Mouse (Mus musculus) lung, postnatal 0 days (tissue): Measurements from ENCODE around the gene Swsap1. TPM values are rescaled to one million over a fixed set of nuclear protein-coding genes. Genes with fewer than 3 reads are reported as not detected.

Source experiments
- ATAC-seq: fragments of 200-750 bp; cut with Nextera tagmentation; 2 replicates; pipeline ENCODE4 v1.8.0; 2017; ENCODE audit warnings: moderate library complexity
- DNase-seq: peaks from one replicate; pipeline ENCODE4 v3.0.0-alpha.2; 2016; ENCODE audit warnings: low spot score
- H3K27ac ChIP-seq: fragments of 300-500 bp; sonication (generic); 2 replicates; pipeline ENCODE4 v1.5.1; 2014; ENCODE audit warnings: antibody characterized with exemption, mild to moderate bottlenecking, low read length, mixed read lengths
- H3K27me3 ChIP-seq: fragments of 300-500 bp; sonication (generic); replicated peaks from 2 replicates; pipeline ENCODE4 v1.6.1; 2014; ENCODE audit warnings: low read length, mixed read lengths; ENCODE audit not compliant: insufficient read depth
- H3K36me3 ChIP-seq: fragments of 300-500 bp; sonication (generic); 2 replicates; pipeline ENCODE4 v1.6.1; 2014; ENCODE audit warnings: low read length, mixed read lengths; ENCODE audit not compliant: insufficient read depth
- H3K4me1 ChIP-seq: fragments of 300-500 bp; sonication (generic); 2 replicates; pipeline ENCODE4 v1.6.1; 2014; ENCODE audit warnings: antibody characterized with exemption, low read depth, low read length, mixed read lengths; ENCODE audit not compliant: insufficient read depth
- H3K4me2 ChIP-seq: fragments of 300-500 bp; sonication (generic); replicated peaks from 2 replicates; pipeline ENCODE4 v1.6.1; 2014; ENCODE audit warnings: low read depth, mild to moderate bottlenecking, low read length, moderate library complexity, mixed read lengths
- H3K4me3 ChIP-seq: fragments of 300-500 bp; sonication (generic); 2 replicates; pipeline ENCODE4 v1.5.1; 2014; ENCODE audit warnings: low read depth, low read length
- H3K9ac ChIP-seq: fragments of 300-500 bp; sonication (generic); replicated peaks from 2 replicates; pipeline ENCODE4 v1.6.1; 2014; ENCODE audit warnings: low read depth, mild to moderate bottlenecking
- H3K9me3 ChIP-seq: fragments of 300-500 bp; sonication (generic); 2 replicates; pipeline ENCODE4 v1.6.1; 2016; ENCODE audit warnings: low read length, mixed read lengths
- CTCF ChIP-seq: IDR thresholded peaks from 2 replicates; pipeline ENCODE4 v1.5.1; 2016; ENCODE audit warnings: antibody characterized with exemption, mild to moderate bottlenecking
- EP300 ChIP-seq: IDR thresholded peaks from 2 replicates; pipeline ENCODE4 v1.6.1; 2016; ENCODE audit warnings: antibody characterized with exemption, mild to moderate bottlenecking, control low read depth
- WGBS: fragments of 180-500 bp; shearing (Covaris S2); extraction: QIAGEN DNeasy Blood & Tissue Kit; methylation state at CpG from one replicate; pipeline ENCODE4 v1.1.7; 2014; 5-methylcytosine and 5-hydroxymethylcytosine counted together
- polyA plus RNA-seq: library from polyadenylated mRNA; unstranded; fragments of >200 nt; fragmentation: Nextera tagmentation; extraction: Ambion mirVana; gene quantifications from 2 replicates; pipeline ENCODE4 v1.2.1, GENCODE M21; 2015

The Swsap1 gene
- polyA plus RNA-seq, 1 experiment from 2014 or later = 5.7 TPM

- no peak overlapping the region for H3K4me2 ChIP-seq
- peaks cover 28% of the 10 kb centered on the region for H3K4me1 ChIP-seq
- WGBS = 86% methylated on average over 7 of the region's 7 CpGs
- H3K4me3 ChIP-seq = no peak overlapping the region
- H3K9ac ChIP-seq = no peak overlapping the region
- H3K36me3 ChIP-seq = no peaks in the 10 kb centered on the region
- H3K27me3 ChIP-seq = 0 out of 2 replicates have a peak, but pooled peaks cover 7% of the 10 kb centered on the region
- no peak for DNase-seq
- H3K9me3 ChIP-seq = no peaks in the 10 kb centered on the region
- ATAC-seq = no peak
- TF ChIP-seq CTCF (no peak), EP300 (no peak)
- no peak overlapping the region for H3K27ac ChIP-seq
Observed at GRCm38 (mm10) chr9:21959244-21959643, 3.7 kb downstream of the Swsap1 start.

GRCm38 (mm10) chr9:21960135-21960534, 4.6 kb downstream of the Swsap1 start:
- TF ChIP-seq CTCF (no peak), EP300 (no peak)

GRCm38 (mm10) chr9:21960558-21961208, 5.1 kb downstream of the Swsap1 start:
- Histone ChIP-seq H3K9ac (no peak overlapping the region), H3K27me3 (0 out of 2 replicates have a peak, but pooled peaks cover 7% of the 10 kb centered on the region), H3K9me3 (no peaks in the 10 kb centered on the region), H3K36me3 (no peaks in the 10 kb centered on the region), H3K4me3 (peak overlapping the region; percentile 37; the same call in 1 of the 2 replicates), H3K4me1 (peaks cover 28% of the 10 kb centered on the region), H3K27ac (0 out of 2 replicates have a peak overlapping the region, but pooled peaks have one; percentile 38), H3K4me2 (peak overlapping the region; percentile 17)
- peak; percentile 55 for DNase-seq
- ATAC-seq = no peak
- 12% methylated on average over 26 of the region's 26 CpGs for WGBS
- TF ChIP-seq CTCF = peak; percentile 64
- TF ChIP-seq EP300 = no peak

More at GRCm38 (mm10) chr9:21960135-21960534, 4.6 kb downstream of the Swsap1 start:
- no peaks in the 10 kb centered on the region for H3K9me3 ChIP-seq
- DNase-seq (no peak), ATAC-seq (no peak)
- H3K4me2 ChIP-seq = peak overlapping the region; percentile 17; the same call in 1 of the 2 replicates
- WGBS = 39% methylated on average over 9 of the region's 9 CpGs
- H3K9ac ChIP-seq = no peak overlapping the region
- 0 out of 2 replicates have a peak overlapping the region, but pooled peaks have one; percentile 38 for H3K27ac ChIP-seq
- no peak overlapping the region for H3K4me3 ChIP-seq
- peaks cover 28% of the 10 kb centered on the region for H3K4me1 ChIP-seq
- H3K36me3 ChIP-seq = no peaks in the 10 kb centered on the region
- H3K27me3 ChIP-seq = 0 out of 2 replicates have a peak, but pooled peaks cover 7% of the 10 kb centered on the region

GRCm38 (mm10) chr9:21961366-21961980, 5.9 kb downstream of the Swsap1 start:
- WGBS = 2% methylated on average over 33 of the region's 35 CpGs
- Histone ChIP-seq H3K27ac (no peak overlapping the region), H3K9ac (no peak overlapping the region), H3K36me3 (no peaks in the 10 kb centered on the region), H3K27me3 (0 out of 2 replicates have a peak, but pooled peaks cover 7% of the 10 kb centered on the region), H3K4me1 (peaks cover 25% of the 10 kb centered on the region), H3K4me3 (peak overlapping the region; percentile 37; the same call in 1 of the 2 replicates), H3K4me2 (peak overlapping the region; percentile 81), H3K9me3 (no peaks in the 10 kb centered on the region)
- ATAC-seq = peak; percentile 29; the same call in 1 of the 2 replicates
- peak; percentile 36 for DNase-seq
- no peak for TF ChIP-seq EP300
- peak; percentile 15; the same call in 1 of the 2 replicates for TF ChIP-seq CTCF

GRCm38 (mm10) chr9:21962010-21962409, 6.5 kb downstream of the Swsap1 start:
- WGBS = under 1% methylated on average over 14 of the region's 15 CpGs
- H3K27me3 ChIP-seq = 0 out of 2 replicates have a peak, but pooled peaks cover 7% of the 10 kb centered on the region
- H3K4me3 ChIP-seq = peak overlapping the region; percentile 37
- peak overlapping the region; percentile 81 for H3K4me2 ChIP-seq
- no peak overlapping the region for H3K27ac ChIP-seq
- TF ChIP-seq CTCF (peak; percentile 4; the same call in 1 of the 2 replicates), EP300 (no peak)
- H3K9me3 ChIP-seq = no peaks in the 10 kb centered on the region
- H3K4me1 ChIP-seq = peaks cover 25% of the 10 kb centered on the region
- peak; percentile 24; the same call in 1 of the 2 replicates for ATAC-seq
- no peak overlapping the region; the same call in 1 of the 2 replicates for H3K9ac ChIP-seq
- DNase-seq = peak; percentile 30
- no peaks in the 10 kb centered on the region for H3K36me3 ChIP-seq

GRCm38 (mm10) chr9:21962416-21963059, 7.0 kb downstream of the Swsap1 start:
- Histone ChIP-seq H3K27ac (no peak overlapping the region), H3K4me3 (peak overlapping the region; percentile 37), H3K27me3 (0 out of 2 replicates have a peak, but pooled peaks cover 7% of the 10 kb centered on the region), H3K4me1 (peaks cover 25% of the 10 kb centered on the region), H3K9me3 (no peaks in the 10 kb centered on the region), H3K36me3 (no peaks in the 10 kb centered on the region), H3K9ac (no peak overlapping the region; the same call in 1 of the 2 replicates), H3K4me2 (peak overlapping the region; percentile 81)
- WGBS = 3% methylated on average over 33 of the region's 34 CpGs
- DNase-seq (peak; percentile 74), ATAC-seq (peak; percentile 71)
- TF ChIP-seq EP300 = no peak
- peak; percentile 34 for TF ChIP-seq CTCF
